Comparison of ENCODE assay signal across 8 mouse cellular contexts in genomic region chr1:36557457-36558011, GRCm38 (mm10). TPM values are rescaled to one million over a fixed set of nuclear protein-coding genes. Genes with fewer than 3 reads are reported as not detected.
DNase-seq lines count a peak whose midpoint lies in the region; ATAC-seq and TF ChIP-seq lines count a peak whose summit lies in the region.

No protein-coding gene starts in this region.

- H3K9me3 ChIP-seq in heart, embryonic 14.5 days (ENCODE audit: control insufficient read depth, low read length): no peaks in the 10 kb centered on the region
- no peaks in the 10 kb centered on the region for H3K9me3 ChIP-seq in kidney, embryonic 16.5 days (ENCODE audit: low read length)
- H3K9me3 ChIP-seq in liver, embryonic 15.5 days (replicated peaks): no peaks in the 10 kb centered on the region

- ATAC-seq in heart, embryonic 14.5 days (ENCODE audit: insufficient number of reproducible peaks, insufficient read depth, low FRiP score, low read depth): peak; percentile 77
- peak; percentile 78 for ATAC-seq in kidney, embryonic 16.5 days (ENCODE audit: low FRiP score, low TSS enrichment)
- peak; percentile 55 for ATAC-seq in liver, embryonic 15.5 days (ENCODE audit: insufficient read depth)

- no peaks in the 10 kb centered on the region for H3K36me3 ChIP-seq in thymus, adult 2 months (ENCODE audit: control insufficient read depth, insufficient read depth, low read length)
- H3K36me3 ChIP-seq in heart, embryonic 14.5 days (ENCODE audit: control insufficient read depth, insufficient read depth, low read length): peaks cover 30% of the 10 kb centered on the region
- peaks cover 24% of the 10 kb centered on the region for H3K36me3 ChIP-seq in kidney, embryonic 16.5 days (ENCODE audit: insufficient read depth, low read length)
- H3K36me3 ChIP-seq in liver, embryonic 15.5 days (replicated peaks): peaks cover 8% of the 10 kb centered on the region; the same call in 1 of the 2 replicates

- TF ChIP-seq CTCF in thymus, adult 2 months (IDR thresholded peaks at IDR 0.05; ENCODE audit: borderline replicate concordance, control insufficient read depth, extremely low read depth, insufficient read depth, low read length, poor library complexity): no peak
- TF ChIP-seq CTCF in embryonic fibroblast, embryonic 13.5 days (IDR thresholded peaks at IDR 0.05; ENCODE audit: borderline replicate concordance, insufficient read depth, low read length): no peak

- H3K4me1 ChIP-seq in thymus, adult 2 months (replicated peaks; ENCODE audit: control insufficient read depth, insufficient read depth, low read length): peaks cover 39% of the 10 kb centered on the region
- peaks cover 3% of the 10 kb centered on the region for H3K4me1 ChIP-seq in embryonic fibroblast, embryonic 13.5 days (ENCODE audit: control insufficient read depth, insufficient read depth, low read length)
- peaks cover 42 to 45% of the 10 kb centered on the region in 2 experiments for H3K4me1 ChIP-seq in heart, embryonic 14.5 days (ENCODE audit: control insufficient read depth in 2 of 2, insufficient read depth in 2 of 2, low read length in 2 of 2)
- peaks cover 76% of the 10 kb centered on the region for H3K4me1 ChIP-seq in kidney, embryonic 16.5 days (ENCODE audit: insufficient read depth, low read length)
- H3K4me1 ChIP-seq in liver, embryonic 15.5 days (replicated peaks): peaks cover 21% of the 10 kb centered on the region

- no peak overlapping the region for H3K27ac ChIP-seq in thymus, adult 2 months (ENCODE audit: control insufficient read depth, insufficient read depth, low read length)
- H3K27ac ChIP-seq in embryonic fibroblast, embryonic 13.5 days (ENCODE audit: insufficient read depth, low read length): peak overlapping the region; percentile 76
- peak overlapping the region; percentile 95 for H3K27ac ChIP-seq in heart, embryonic 14.5 days (replicated peaks in 1 of 2; ENCODE audit: control insufficient read depth in 1 of 2, insufficient read depth in 1 of 2, low read depth in 2 of 2, low read length in 2 of 2)
- peak overlapping the region; percentile 98 for H3K27ac ChIP-seq in kidney, embryonic 16.5 days (ENCODE audit: low read length)
- peak overlapping the region; percentile 76 for H3K27ac ChIP-seq in liver, embryonic 15.5 days (replicated peaks)

- no peaks in the 10 kb centered on the region; the same call in 1 of the 2 replicates for H3K27me3 ChIP-seq in thymus, adult 2 months (ENCODE audit: control insufficient read depth, insufficient read depth, low read length)
- H3K27me3 ChIP-seq in heart, embryonic 14.5 days (ENCODE audit: control insufficient read depth, insufficient read depth, low read length): no peaks in the 10 kb centered on the region
- H3K27me3 ChIP-seq in kidney, embryonic 16.5 days (ENCODE audit: insufficient read depth, low read length): no peaks in the 10 kb centered on the region
- H3K27me3 ChIP-seq in liver, embryonic 15.5 days: peaks cover 98% of the 10 kb centered on the region

- peak overlapping the region; percentile 79 for H3K4me2 ChIP-seq in heart, embryonic 14.5 days (ENCODE audit: low read length)
- peak overlapping the region; percentile 97 for H3K4me2 ChIP-seq in kidney, embryonic 16.5 days (replicated peaks; ENCODE audit: low read depth, low read length)
- H3K4me2 ChIP-seq in liver, embryonic 15.5 days: peak overlapping the region; percentile 68

- TF ChIP-seq POLR2A in thymus, adult 2 months (IDR thresholded peaks at IDR 0.05; ENCODE audit: control insufficient read depth, extremely low read depth, insufficient read depth, low read length, poor library complexity): no peak
- TF ChIP-seq POLR2A in embryonic fibroblast, embryonic 13.5 days (IDR thresholded peaks at IDR 0.05; ENCODE audit: low read depth, low read length): peak; percentile 69

- H3K4me3 ChIP-seq in thymus, adult 2 months (ENCODE audit: control insufficient read depth, insufficient read depth, low read length): peak overlapping the region; percentile 57
- H3K4me3 ChIP-seq in embryonic fibroblast, embryonic 13.5 days (ENCODE audit: insufficient read depth, low read length): peak overlapping the region; percentile 61
- H3K4me3 ChIP-seq in heart, embryonic 14.5 days (ENCODE audit: control insufficient read depth in 1 of 2, insufficient read depth in 1 of 2, low read depth in 1 of 2, low read length in 2 of 2): peak overlapping the region; percentile 78 to 83
- peak overlapping the region; percentile 89 for H3K4me3 ChIP-seq in kidney, embryonic 16.5 days (ENCODE audit: low read length)
- H3K4me3 ChIP-seq in liver, embryonic 15.5 days (replicated peaks): peak overlapping the region; percentile 61

- under 1% methylated on average over 48 of the region's 48 CpGs for WGBS in thymus, adult 2 months
- under 1% methylated on average over 46 of the region's 48 CpGs for WGBS in heart, embryonic 14.5 days
- under 1% methylated on average over 48 of the region's 48 CpGs for WGBS in kidney, embryonic 16.5 days
- WGBS in liver, embryonic 15.5 days (ENCODE audit: insufficient replicate concordance): under 1% methylated on average over 48 of the region's 48 CpGs

- H3K9ac ChIP-seq in heart, embryonic 14.5 days (ENCODE audit: low read length): peak overlapping the region; percentile 96
- peak overlapping the region; percentile 90 for H3K9ac ChIP-seq in kidney, embryonic 16.5 days (replicated peaks; ENCODE audit: low read length)
- peak overlapping the region; percentile 32 for H3K9ac ChIP-seq in liver, embryonic 15.5 days

- DNase-seq in thymus, adult 2 months: peak; percentile 46
- DNase-seq in thymus, postnatal 25 days: no peak
- peak; percentile 88 for DNase-seq in neural tube, embryonic 10.5 days (ENCODE audit: extremely low spot score, low spot score)
- peak; percentile 92 for DNase-seq in testis, postnatal 10 days (ENCODE audit: low spot score)

RNA-seq across cellular contexts. Expression of gene Sema4c, which starts 0.6 kb away (rescaled TPM):
- polyA plus RNA-seq in thymus, adult 2 months (2012; rRNA removed): 15.5 and 16.8 TPM in 2 replicates
- polyA plus RNA-seq in embryonic fibroblast, embryonic 13.5 days (2011; ENCODE audit: insufficient read length, low read depth, missing spikeins): 11.8 and 20.5 TPM in 2 replicates
- polyA plus RNA-seq in heart, embryonic 14.5 days (2014; fragmentation: Nextera tagmentation; extraction: Ambion mirVana): 1.3 and 1.6 TPM in 2 replicates
- 21.4 and 21.9 TPM in 2 replicates for polyA plus RNA-seq in kidney, embryonic 16.5 days (2015; fragmentation: Nextera tagmentation; extraction: Ambion mirVana)
- polyA plus RNA-seq in liver, embryonic 15.5 days (2015; fragmentation: Nextera tagmentation; extraction: Ambion mirVana): 1.9 and 2.0 TPM in 2 replicates

RNA-seq across cellular contexts. Expression of gene Ankrd39, which starts 10.3 kb away (rescaled TPM):
- 48.4 and 51.8 TPM in 2 replicates for polyA plus RNA-seq in thymus, adult 2 months (2012; rRNA removed)
- polyA plus RNA-seq in embryonic fibroblast, embryonic 13.5 days (2011; ENCODE audit: insufficient read length, low read depth, missing spikeins): 7.7 and 8.0 TPM in 2 replicates
- 27.2 and 29.0 TPM in 2 replicates for polyA plus RNA-seq in heart, embryonic 14.5 days (2014; fragmentation: Nextera tagmentation; extraction: Ambion mirVana)
- 29.2 and 30.0 TPM in 2 replicates for polyA plus RNA-seq in kidney, embryonic 16.5 days (2015; fragmentation: Nextera tagmentation; extraction: Ambion mirVana)
- polyA plus RNA-seq in liver, embryonic 15.5 days (2015; fragmentation: Nextera tagmentation; extraction: Ambion mirVana): 6.2 and 7.0 TPM in 2 replicates

RNA-seq across cellular contexts. Expression of gene Gm42417, which starts 18.3 kb away (rescaled TPM):
- not detected in 2 replicates for polyA plus RNA-seq in thymus, adult 2 months (2012; rRNA removed)
- 1.6 TPM in 1 of 2 replicates, not detected in the other for polyA plus RNA-seq in embryonic fibroblast, embryonic 13.5 days (2011; ENCODE audit: insufficient read length, low read depth, missing spikeins)
- not detected in 2 replicates for polyA plus RNA-seq in heart, embryonic 14.5 days (2014; fragmentation: Nextera tagmentation; extraction: Ambion mirVana)
- polyA plus RNA-seq in kidney, embryonic 16.5 days (2015; fragmentation: Nextera tagmentation; extraction: Ambion mirVana): 0.30 and 1.5 TPM in 2 replicates
- polyA plus RNA-seq in liver, embryonic 15.5 days (2015; fragmentation: Nextera tagmentation; extraction: Ambion mirVana): not detected in 2 replicates

RNA-seq across cellular contexts. Expression of gene Ankrd23, which starts 20.9 kb away (rescaled TPM):
- polyA plus RNA-seq in thymus, adult 2 months (2012; rRNA removed): 40.4 and 56.2 TPM in 2 replicates
- 2.9 and 6.7 TPM in 2 replicates for polyA plus RNA-seq in embryonic fibroblast, embryonic 13.5 days (2011; ENCODE audit: insufficient read length, low read depth, missing spikeins)
- 18.9 and 19.4 TPM in 2 replicates for polyA plus RNA-seq in heart, embryonic 14.5 days (2014; fragmentation: Nextera tagmentation; extraction: Ambion mirVana)
- 15.2 and 21.7 TPM in 2 replicates for polyA plus RNA-seq in kidney, embryonic 16.5 days (2015; fragmentation: Nextera tagmentation; extraction: Ambion mirVana)
- polyA plus RNA-seq in liver, embryonic 15.5 days (2015; fragmentation: Nextera tagmentation; extraction: Ambion mirVana): 2.3 and 2.9 TPM in 2 replicates

RNA-seq across cellular contexts. Expression of gene Cnnm3, which starts 45.9 kb away (rescaled TPM):
- polyA plus RNA-seq in thymus, adult 2 months (2012; rRNA removed): 51.2 and 59.9 TPM in 2 replicates
- 4.0 and 6.2 TPM in 2 replicates for polyA plus RNA-seq in embryonic fibroblast, embryonic 13.5 days (2011; ENCODE audit: insufficient read length, low read depth, missing spikeins)
- 3.7 and 3.9 TPM in 2 replicates for polyA plus RNA-seq in heart, embryonic 14.5 days (2014; fragmentation: Nextera tagmentation; extraction: Ambion mirVana)
- 3.5 and 3.7 TPM in 2 replicates for polyA plus RNA-seq in kidney, embryonic 16.5 days (2015; fragmentation: Nextera tagmentation; extraction: Ambion mirVana)
- polyA plus RNA-seq in liver, embryonic 15.5 days (2015; fragmentation: Nextera tagmentation; extraction: Ambion mirVana): 1.0 and 1.1 TPM in 2 replicates

Comparison
In these comparisons a context has a peak if more than half of its experiments do, and no peak if none do; other contexts are left out.
1. H3K9ac ChIP-seq: peak in every context shown above with its lines; median percentile 96 in heart, embryonic 14.5 days; 90 in kidney, embryonic 16.5 days; 32 in liver, embryonic 15.5 days.